Mouse (Mus musculus): Measurements from ENCODE around the gene Lin7b. TPM values are rescaled to one million over a fixed set of nuclear protein-coding genes. Genes with fewer than 3 reads are reported as not detected.
A peak's percentile ranks its signal among the peaks of the same experiment; 100 is the strongest.

The Lin7b gene
- total and polyA plus RNA-seq, 3 experiments: 1.3 to 3.8 TPM; not detected in 1

DNA sequence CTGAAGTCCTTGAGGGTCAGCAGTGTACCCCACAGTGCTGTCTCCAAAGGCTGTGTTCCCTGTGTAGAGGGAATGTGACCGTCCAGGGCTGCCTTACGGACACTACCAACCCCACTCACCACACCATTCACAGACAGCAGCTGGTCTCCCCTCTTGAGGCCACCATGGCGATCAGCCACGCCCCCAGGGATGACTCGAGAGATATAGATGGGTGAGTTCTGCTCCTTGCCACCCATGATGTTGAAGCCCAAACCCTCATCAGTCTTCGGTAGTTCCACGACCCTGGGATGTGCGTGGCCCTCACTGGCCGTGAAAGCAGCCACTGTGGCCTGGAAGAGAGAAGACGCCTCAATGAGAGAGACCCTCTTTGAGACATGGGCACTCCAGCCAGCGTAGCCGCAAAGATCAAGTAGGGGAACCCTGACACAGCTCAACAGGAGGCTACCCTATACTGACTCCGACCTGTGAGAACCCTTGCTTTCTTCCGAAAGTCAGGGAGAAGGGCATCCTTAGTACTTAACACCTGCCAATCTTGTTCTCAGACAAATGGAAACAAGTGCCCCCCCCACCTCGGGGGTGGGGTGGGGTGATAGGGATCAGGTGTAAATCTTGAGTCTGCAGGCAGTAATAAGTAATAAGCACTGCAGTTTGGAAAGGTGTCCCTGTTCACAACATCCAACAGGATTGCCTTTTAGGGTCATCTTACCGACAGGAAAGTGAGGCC is 1.2 kb downstream of the Lin7b start:
- Histone ChIP-seq H3K27me3 (ENCODE audit: control insufficient read depth in 1 of 2, insufficient read depth in 2 of 2, low read length in 2 of 2) (no peaks in the 10 kb centered on the region), H3K4me1 (ENCODE audit: control insufficient read depth in 1 of 2, insufficient read depth in 2 of 2, low read length in 2 of 2) (peaks cover 0 to 22% of the 10 kb centered on the region in 2 experiments; a peak in 2 of 4 replicates)

DNA sequence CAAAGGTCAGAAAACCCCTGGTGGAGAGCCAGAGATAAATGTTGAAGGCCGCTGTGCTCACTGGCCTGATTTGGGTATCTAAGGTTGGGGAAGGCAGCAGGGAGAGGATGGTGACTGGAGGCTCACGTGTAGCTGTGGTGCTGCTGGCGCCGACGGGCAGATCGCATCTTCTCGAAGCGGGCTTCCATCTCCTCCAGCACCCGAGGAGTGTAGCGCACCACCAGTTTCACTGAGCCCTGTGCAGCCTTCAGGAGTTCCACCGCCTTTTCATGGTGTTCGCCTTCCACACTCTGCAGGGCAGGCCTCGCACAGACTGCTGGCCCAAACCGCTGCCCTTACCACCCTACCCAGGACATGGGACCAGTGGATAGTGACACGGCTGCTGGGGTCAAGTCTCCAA is 2.2 kb downstream of the Lin7b start:
- DNase-seq (ENCODE audit: low read depth, low spot score): no peak
- no peak for TF ChIP-seq RCOR1 (IDR thresholded peaks at IDR 0.05; ENCODE audit: low read depth, low read length)
- no peak for TF ChIP-seq MYB (IDR thresholded peaks at IDR 0.05; ENCODE audit: low read depth, low read length)
- TF ChIP-seq ZC3H11A (IDR thresholded peaks at IDR 0.05; ENCODE audit: low read depth, low read length): no peak
- peak overlapping the region; percentile 82 for H3K9ac ChIP-seq (ENCODE audit: control insufficient read depth, low read depth, low read length, poor library complexity, severe bottlenecking)
- H3K9me3 ChIP-seq (replicated peaks; ENCODE audit: insufficient read depth, low read length): no peaks in the 10 kb centered on the region
- H3K27ac ChIP-seq (ENCODE audit: control insufficient read depth, low read depth, low read length): no peak overlapping the region
- no peak overlapping the region; a peak in 2 of 4 replicates for H3K4me3 ChIP-seq (ENCODE audit: control insufficient read depth in 1 of 2, insufficient read depth in 1 of 2, low read depth in 2 of 2, low read length in 2 of 2)
- H3K79me2 ChIP-seq (ENCODE audit: control insufficient read depth, insufficient read depth, low read length, poor library complexity): no peaks in the 10 kb centered on the region; the same call in 1 of the 2 replicates
- no peaks in the 10 kb centered on the region for H3K27me3 ChIP-seq (ENCODE audit: control insufficient read depth in 1 of 2, insufficient read depth in 2 of 2, low read length in 2 of 2)
- H3K4me1 ChIP-seq (ENCODE audit: control insufficient read depth in 1 of 2, insufficient read depth in 2 of 2, low read length in 2 of 2): peaks cover 0 to 22% of the 10 kb centered on the region in 2 experiments; a peak in 2 of 4 replicates
- peaks cover 0 to 2% of the 10 kb centered on the region in 2 experiments; a peak in 2 of 4 replicates for H3K36me3 ChIP-seq (ENCODE audit: control insufficient read depth in 1 of 2, insufficient read depth in 2 of 2, low read length in 2 of 2)

More for the DNA sequence above, 1.2 kb downstream of the Lin7b start:
- Histone ChIP-seq H3K79me2 (ENCODE audit: control insufficient read depth, insufficient read depth, low read length, poor library complexity) (no peaks in the 10 kb centered on the region; the same call in 1 of the 2 replicates), H3K27ac (ENCODE audit: control insufficient read depth, low read depth, low read length) (no peak overlapping the region), H3K9ac (ENCODE audit: control insufficient read depth, low read depth, low read length, poor library complexity, severe bottlenecking) (no peak overlapping the region), H3K9me3 (replicated peaks; ENCODE audit: insufficient read depth, low read length) (no peaks in the 10 kb centered on the region), H3K36me3 (ENCODE audit: control insufficient read depth in 1 of 2, insufficient read depth in 2 of 2, low read length in 2 of 2) (peaks cover 5 to 7% of the 10 kb centered on the region in 2 experiments), H3K4me3 (ENCODE audit: control insufficient read depth in 1 of 2, insufficient read depth in 1 of 2, low read depth in 2 of 2, low read length in 2 of 2) (no peak overlapping the region)
- TF ChIP-seq USF2 (IDR thresholded peaks at IDR 0.05; ENCODE audit: borderline replicate concordance in 1 of 2, insufficient read depth in 1 of 2, low read depth in 1 of 2, low read length in 2 of 2) (no peak), POLR2AphosphoS2 (IDR thresholded peaks at IDR 0.05; ENCODE audit: low read length) (no peak), ZKSCAN1 (IDR thresholded peaks at IDR 0.05; ENCODE audit: low read depth, low read length) (no peak), MXI1 (IDR thresholded peaks at IDR 0.05; ENCODE audit: low read depth, low read length) (no peak), ZNF384 (IDR thresholded peaks at IDR 0.05; ENCODE audit: low read depth, low read length) (no peak), TBP (IDR thresholded peaks at IDR 0.05; ENCODE audit: low read depth, low read length) (no peak), POLR2A (IDR thresholded peaks at IDR 0.05; ENCODE audit: control insufficient read depth in 1 of 2, insufficient read depth in 1 of 2, low read depth in 1 of 2, low read length in 2 of 2, poor library complexity in 1 of 2) (no peak), CTCF (IDR thresholded peaks at IDR 0.05 in 2 of 3, conservative IDR thresholded peaks at IDR 0.05 in 1 of 3; ENCODE audit: control insufficient read depth in 1 of 3, insufficient read depth in 1 of 3, low read depth in 2 of 3, low read length in 3 of 3, poor library complexity in 1 of 3, severe bottlenecking in 1 of 3) (no peak), RAD21 (IDR thresholded peaks at IDR 0.05; ENCODE audit: low read depth, low read length) (no peak), MAX (IDR thresholded peaks at IDR 0.05; ENCODE audit: low read length) (no peak), TCF12 (IDR thresholded peaks at IDR 0.05; ENCODE audit: low read depth, low read length) (no peak), EP300 (IDR thresholded peaks at IDR 0.05; ENCODE audit: low read depth in 1 of 2, low read length in 2 of 2) (no peak), UBTF (IDR thresholded peaks at IDR 0.05; ENCODE audit: borderline replicate concordance, insufficient read depth, low read depth, low read length) (no peak), JUND (IDR thresholded peaks at IDR 0.05; ENCODE audit: low read depth, low read length) (no peak), ZC3H11A (IDR thresholded peaks at IDR 0.05; ENCODE audit: low read depth, low read length) (no peak), RCOR1 (IDR thresholded peaks at IDR 0.05; ENCODE audit: low read depth, low read length) (no peak)
- DNase-seq (ENCODE audit: low read depth, low spot score): no peak

Measured in MEL (cell line).